Mouse (Mus musculus): ENCODE data around the gene Cbarp.
A peak's percentile ranks its signal among the peaks of the same experiment; 100 is the strongest.

- TF ChIP-seq CTCF (IDR thresholded peaks at IDR 0.05; ENCODE audit: extremely low read depth, insufficient read depth, low read length) (no peak), POLR2A (IDR thresholded peaks at IDR 0.05; ENCODE audit: extremely low read depth, insufficient read depth, low read length) (peak; percentile 72)
Observed at GRCm38 (mm10) chr10:80172527-80173292, 32.1 kb upstream of the Cbarp start, which contains the start of gene 1600002K03Rik.
